ENCODE assay signal across 7 mouse cellular contexts in genomic region chr11:61146645-61147299, GRCm38 (mm10). TPM values are rescaled to one million over a fixed set of nuclear protein-coding genes. Genes with fewer than 3 reads are reported as not detected.
A peak's percentile ranks its signal among the peaks of the same experiment; 100 is the strongest.
DNase-seq lines count a peak whose midpoint lies in the region; ATAC-seq lines count a peak whose summit lies in the region.

No protein-coding gene starts in this region.

- peak; percentile 25 for DNase-seq in 3T3-L1 (ENCODE audit: low read depth, low spot score)
- peak; percentile 68 to 71 for DNase-seq in B cell, adult 2 months
- DNase-seq in embryo, embryonic 11 days: peak; percentile 68
- peak; percentile 31 for DNase-seq in hindbrain, embryonic 14.5 days (ENCODE audit: low spot score)
- DNase-seq in frontal cortex, postnatal 36 days (ENCODE audit: low spot score in 2 of 2): no peak

- ATAC-seq in hindbrain, embryonic 14.5 days (ENCODE audit: low FRiP score): 0 out of 2 replicates have a peak, but pooled peaks have one; percentile 34
- ATAC-seq in liver, embryonic 15.5 days (ENCODE audit: insufficient read depth): no peak
- ATAC-seq in neural tube, embryonic 15.5 days (ENCODE audit: low FRiP score): peak; percentile 28; the same call in 1 of the 2 replicates

- WGBS in hindbrain, embryonic 14.5 days: 15% methylated on average over 20 of the region's 20 CpGs
- WGBS in liver, embryonic 15.5 days (ENCODE audit: insufficient replicate concordance): 18% methylated on average over 20 of the region's 20 CpGs
- WGBS in neural tube, embryonic 15.5 days: 18% methylated on average over 19 of the region's 20 CpGs

- H3K9ac ChIP-seq in hindbrain, embryonic 14.5 days: peak overlapping the region; percentile 53
- H3K9ac ChIP-seq in liver, embryonic 15.5 days: no peak overlapping the region
- H3K9ac ChIP-seq in neural tube, embryonic 15.5 days (replicated peaks): peak overlapping the region; percentile 51

- H3K36me3 ChIP-seq in hindbrain, embryonic 14.5 days (replicated peaks; ENCODE audit: control insufficient read depth, insufficient read depth): peaks cover 10% of the 10 kb centered on the region
- H3K36me3 ChIP-seq in liver, embryonic 15.5 days (replicated peaks): no peaks in the 10 kb centered on the region
- peaks cover 5% of the 10 kb centered on the region for H3K36me3 ChIP-seq in neural tube, embryonic 15.5 days

- no peaks in the 10 kb centered on the region for H3K9me3 ChIP-seq in hindbrain, embryonic 14.5 days (ENCODE audit: control insufficient read depth, low read length)
- no peaks in the 10 kb centered on the region for H3K9me3 ChIP-seq in liver, embryonic 15.5 days (replicated peaks)
- no peaks in the 10 kb centered on the region for H3K9me3 ChIP-seq in neural tube, embryonic 15.5 days (replicated peaks)

- no peak overlapping the region for H3K27ac ChIP-seq in hindbrain, embryonic 14.5 days
- H3K27ac ChIP-seq in liver, embryonic 15.5 days (replicated peaks): no peak overlapping the region
- no peak overlapping the region for H3K27ac ChIP-seq in neural tube, embryonic 15.5 days (replicated peaks)

- H3K4me2 ChIP-seq in hindbrain, embryonic 14.5 days (replicated peaks): peak overlapping the region; percentile 76
- H3K4me2 ChIP-seq in liver, embryonic 15.5 days: peak overlapping the region; percentile 60
- H3K4me2 ChIP-seq in neural tube, embryonic 15.5 days: peak overlapping the region; percentile 82

- H3K4me1 ChIP-seq in hindbrain, embryonic 14.5 days (replicated peaks; ENCODE audit: control insufficient read depth, insufficient read depth, low read length): peaks cover 6% of the 10 kb centered on the region; the same call in 1 of the 2 replicates
- H3K4me1 ChIP-seq in liver, embryonic 15.5 days (replicated peaks): peaks cover 13% of the 10 kb centered on the region
- peaks cover 15% of the 10 kb centered on the region for H3K4me1 ChIP-seq in neural tube, embryonic 15.5 days

- peak overlapping the region; percentile 33 for H3K4me3 ChIP-seq in hindbrain, embryonic 14.5 days (replicated peaks; ENCODE audit: low read length)
- peak overlapping the region; percentile 28 for H3K4me3 ChIP-seq in liver, embryonic 15.5 days (replicated peaks)
- peak overlapping the region; percentile 43 for H3K4me3 ChIP-seq in neural tube, embryonic 15.5 days (replicated peaks)

- H3K27me3 ChIP-seq in hindbrain, embryonic 14.5 days (ENCODE audit: control insufficient read depth, insufficient read depth, low read length): peaks cover 7% of the 10 kb centered on the region; the same call in 1 of the 2 replicates
- peaks cover 18% of the 10 kb centered on the region for H3K27me3 ChIP-seq in liver, embryonic 15.5 days
- peaks cover 15% of the 10 kb centered on the region; the same call in 1 of the 2 replicates for H3K27me3 ChIP-seq in neural tube, embryonic 15.5 days (replicated peaks)

RNA-seq across cellular contexts. Expression of gene Tnfrsf13b, which starts 20.2 kb away (rescaled TPM):
- 0.96 and 1.1 TPM in 2 replicates for polyA plus RNA-seq in hindbrain, embryonic 14.5 days (2014; fragmentation: Nextera tagmentation; extraction: Ambion mirVana)
- 4.2 and 4.4 TPM in 2 replicates for polyA plus RNA-seq in liver, embryonic 15.5 days (2015; fragmentation: Nextera tagmentation; extraction: Ambion mirVana)
- polyA plus RNA-seq in neural tube, embryonic 15.5 days (2015; fragmentation: Nextera tagmentation; extraction: Ambion mirVana): 1.2 and 3.7 TPM in 2 replicates

RNA-seq across cellular contexts. Expression of gene Usp22, which starts 28.1 kb away (rescaled TPM):
- 473 and 509 TPM in 2 replicates for polyA plus RNA-seq in hindbrain, embryonic 14.5 days (2014; fragmentation: Nextera tagmentation; extraction: Ambion mirVana)
- polyA plus RNA-seq in liver, embryonic 15.5 days (2015; fragmentation: Nextera tagmentation; extraction: Ambion mirVana): 15.9 and 17.0 TPM in 2 replicates
- polyA plus RNA-seq in neural tube, embryonic 15.5 days (2015; fragmentation: Nextera tagmentation; extraction: Ambion mirVana): 310 and 358 TPM in 2 replicates

Comparison
In these comparisons a context has a peak if more than half of its experiments do, and no peak if none do; other contexts are left out.
1. DNase-seq: peak in 3T3-L1 (single experiment), B cell, adult 2 months (2 of 2), embryo, embryonic 11 days (single experiment) and hindbrain, embryonic 14.5 days (single experiment); none in frontal cortex, postnatal 36 days (0 of 2).
2. RNA of gene Usp22, which starts 28.1 kb away (polyA plus RNA-seq): 473 to 509 TPM in hindbrain, embryonic 14.5 days and 310 to 358 TPM in neural tube, embryonic 15.5 days; 15.9 to 17.0 TPM in liver, embryonic 15.5 days; every median in the first group is over 10 times any median in the second.
3. Peak in every context shown above with its lines, with median percentiles within 50 percentile points of each other: H3K4me2 ChIP-seq and H3K4me3 ChIP-seq.